Mouse (Mus musculus) hematopoietic stem cell, adult 5-6 weeks (primary cell): Measurements from ENCODE around the gene Id1. TPM values are rescaled to one million over a fixed set of nuclear protein-coding genes. Genes with fewer than 3 reads are reported as not detected.

Experiments used
- ATAC-seq, 2 experiments: fragments of 125-278 bp in 1 of 2; replicated peaks in 1 of 2; 2 replicates each; pipeline ENCODE4 v1.8.0; 2016 to 2017; ENCODE audit warnings: inconsistent platforms in 2 of 2, mild to moderate bottlenecking in 2 of 2, moderate number of reproducible peaks in 2 of 2, low read depth in 1 of 2, moderate TSS enrichment in 1 of 2; ENCODE audit not compliant: low FRiP score in 2 of 2, poor library complexity in 2 of 2, severe bottlenecking in 2 of 2, insufficient read depth in 1 of 2, low TSS enrichment in 1 of 2
- total RNA-seq: library from RNA; stranded (forward); fragments of 172-1452, 232-1000 nt; gene quantifications from 2 replicates; pipeline ENCODE4 v1.2.3, GENCODE M21; 2017

Id1 gene
- total RNA-seq, 1 experiment from 2014 or later, result 9.6 TPM

GRCm38 (mm10) chr2:152737306-152738221 is 1.5 kb downstream of the Id1 start:
- no peak for ATAC-seq

DNA sequence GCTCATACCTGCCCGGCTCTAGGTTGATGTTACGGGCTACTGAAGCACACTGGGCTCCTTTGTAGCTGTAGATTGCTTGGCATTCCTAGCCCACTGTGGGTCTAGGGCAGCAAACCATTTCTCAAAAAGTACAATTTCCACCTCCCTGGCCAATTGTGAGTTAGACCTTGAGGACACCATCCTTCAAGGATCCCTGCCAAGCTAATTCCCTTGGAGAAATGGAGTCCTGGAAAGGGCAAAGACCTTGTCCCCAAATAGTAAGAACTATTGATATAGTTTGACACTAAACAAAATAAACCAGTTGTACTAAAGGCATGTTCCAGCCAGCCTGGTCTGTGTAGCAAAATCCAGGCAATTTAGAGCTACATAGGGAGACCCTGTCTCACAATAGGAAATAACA is 2.3 kb downstream of the Id1 start:
- ATAC-seq, result no peak

- ATAC-seq, result no peak
Measured at GRCm38 (mm10) chr2:152739031-152739841, 3.2 kb downstream of the Id1 start.

DNA sequence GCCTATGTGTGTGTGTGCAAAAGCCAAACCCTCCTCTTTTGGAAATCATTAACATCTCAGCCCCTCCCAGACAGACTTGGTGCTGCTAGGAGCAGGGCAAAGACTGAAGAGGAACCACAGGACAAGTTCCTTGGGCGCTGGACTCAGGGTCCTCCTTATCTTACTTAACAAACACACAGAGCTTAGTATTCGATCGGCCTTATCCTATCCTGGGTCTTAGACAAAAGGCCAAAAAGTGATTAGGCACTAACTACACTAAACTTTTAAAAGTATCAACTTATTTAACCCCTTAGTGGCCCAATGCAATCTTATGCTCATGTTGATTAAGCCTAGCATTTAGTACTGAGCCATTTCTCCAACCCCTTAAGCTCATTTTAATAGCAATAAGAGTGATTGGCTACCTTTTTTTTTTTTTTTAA is 3.8 kb downstream of the Id1 start:
- ATAC-seq, result no peak

GRCm38 (mm10) chr2:152740490-152740889 is 4.4 kb downstream of the Id1 start:
- no peak for ATAC-seq

- peak; percentile 79 to 80 for ATAC-seq
Measured at GRCm38 (mm10) chr2:152741153-152742041, 5.3 kb downstream of the Id1 start.

GRCm38 (mm10) chr2:152742435-152742834 is 6.4 kb downstream of the Id1 start:
- peak; percentile 30 to 40 for ATAC-seq

DNA sequence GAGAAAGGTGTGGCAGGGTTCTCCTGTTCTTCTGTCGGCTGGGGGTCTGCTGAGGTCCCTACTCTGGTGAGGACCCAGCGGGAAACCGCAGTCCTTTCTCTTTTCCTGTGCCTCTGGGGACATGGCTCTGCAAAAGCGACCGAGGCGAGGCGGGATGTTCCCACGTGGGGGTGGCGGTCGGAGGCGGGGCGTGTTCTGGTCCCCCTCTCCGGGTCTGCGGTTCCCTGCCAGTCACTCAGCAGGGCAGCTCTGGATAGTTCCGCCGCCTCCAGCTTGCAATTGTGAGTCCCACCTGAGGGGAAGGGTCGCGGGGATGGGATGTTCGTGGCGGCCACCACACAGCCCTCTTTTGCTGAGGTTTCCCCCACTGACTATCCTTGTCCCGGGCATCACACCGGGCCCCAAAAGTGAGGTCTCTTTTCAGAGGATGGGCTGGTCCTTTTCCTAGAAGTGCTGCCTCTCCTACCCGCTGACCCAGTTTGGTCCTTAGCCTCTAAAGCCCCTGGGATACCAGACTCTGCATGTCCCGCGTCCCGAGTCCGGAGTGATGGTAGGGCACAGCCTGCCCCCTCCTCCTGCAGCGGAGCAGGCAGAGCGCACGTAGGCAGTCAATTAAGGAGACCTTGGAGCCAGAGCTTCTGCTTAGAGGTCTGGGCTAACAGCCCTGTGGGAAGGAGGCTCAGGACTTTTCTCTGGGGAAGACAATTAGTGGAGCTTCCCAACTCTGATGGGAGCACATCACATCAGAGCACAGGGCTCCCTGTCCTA is 18.1 kb downstream of the Id1 start, which contains the start of gene Cox4i2:
Gene Cox4i2 (plus strand): TSS at position 230 of the 768 bp plus-strand sequence.
- ATAC-seq, result peak; percentile 68 to 79

- ATAC-seq, result peak; percentile 20 to 52; a peak in 3 of 4 replicates
Measured at GRCm38 (mm10) chr2:152756474-152757393, 20.7 kb downstream of the Id1 start.

DNA sequence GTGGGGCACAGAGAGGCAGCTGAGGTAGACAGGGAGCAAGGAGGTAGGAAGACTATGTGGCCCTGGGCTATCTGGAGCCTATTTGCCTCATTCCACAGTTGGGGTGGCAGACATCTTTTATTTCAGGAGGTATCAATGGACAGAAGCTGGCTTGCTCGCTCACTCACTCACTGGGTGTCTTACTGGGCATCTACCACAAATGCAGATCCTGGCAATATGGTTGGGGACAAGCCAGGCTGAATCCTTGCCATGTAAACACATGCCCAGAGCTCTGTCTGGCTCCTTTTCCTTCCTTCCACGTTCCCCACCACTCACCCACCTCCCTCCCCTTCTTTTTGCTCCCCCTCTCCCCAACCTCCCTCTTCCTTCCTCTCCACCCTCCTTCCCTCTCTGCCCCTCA is 21.4 kb downstream of the Id1 start:
- ATAC-seq, result no peak

DNA sequence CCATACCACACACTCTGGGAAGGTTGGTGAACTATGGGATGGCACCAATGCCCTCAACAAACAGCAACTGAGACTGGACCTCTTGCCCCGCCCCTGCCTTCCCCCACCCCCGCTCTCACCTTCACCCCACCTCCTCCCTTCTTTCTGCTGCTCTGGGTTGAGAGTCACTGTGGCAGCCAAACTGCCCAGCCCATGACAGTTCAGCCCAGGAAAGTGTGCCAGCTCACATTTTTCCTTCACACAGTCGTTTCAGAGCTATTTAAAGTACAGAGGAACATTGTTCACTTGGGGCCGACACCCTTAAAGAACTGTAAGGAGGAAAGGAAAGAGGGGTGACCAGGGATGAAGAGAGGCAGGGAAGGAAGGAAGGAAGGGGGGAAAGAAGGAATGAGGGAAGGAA is 22.3 kb downstream of the Id1 start:
- no peak for ATAC-seq

DNA sequence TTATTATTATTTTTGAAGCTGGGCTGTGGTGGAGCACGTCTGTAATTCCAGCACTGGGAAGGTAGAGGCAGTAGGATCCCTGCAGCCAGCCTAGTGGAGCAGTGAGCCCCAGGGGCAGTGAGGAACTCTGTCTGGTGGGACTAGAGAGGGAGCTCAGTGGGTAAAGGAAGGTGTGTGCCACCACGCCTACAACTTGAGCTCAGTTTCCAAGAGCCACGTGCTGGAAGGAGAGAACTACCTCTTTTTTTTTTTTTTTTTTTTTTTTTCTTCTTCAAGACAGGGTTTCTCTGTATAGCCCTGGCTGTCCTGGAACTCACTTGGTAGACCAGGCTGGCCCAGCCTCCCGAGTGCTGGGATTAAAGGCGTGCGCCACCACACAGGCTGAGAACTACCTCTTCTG is 27.3 kb downstream of the Id1 start:
- no peak for ATAC-seq

DNA sequence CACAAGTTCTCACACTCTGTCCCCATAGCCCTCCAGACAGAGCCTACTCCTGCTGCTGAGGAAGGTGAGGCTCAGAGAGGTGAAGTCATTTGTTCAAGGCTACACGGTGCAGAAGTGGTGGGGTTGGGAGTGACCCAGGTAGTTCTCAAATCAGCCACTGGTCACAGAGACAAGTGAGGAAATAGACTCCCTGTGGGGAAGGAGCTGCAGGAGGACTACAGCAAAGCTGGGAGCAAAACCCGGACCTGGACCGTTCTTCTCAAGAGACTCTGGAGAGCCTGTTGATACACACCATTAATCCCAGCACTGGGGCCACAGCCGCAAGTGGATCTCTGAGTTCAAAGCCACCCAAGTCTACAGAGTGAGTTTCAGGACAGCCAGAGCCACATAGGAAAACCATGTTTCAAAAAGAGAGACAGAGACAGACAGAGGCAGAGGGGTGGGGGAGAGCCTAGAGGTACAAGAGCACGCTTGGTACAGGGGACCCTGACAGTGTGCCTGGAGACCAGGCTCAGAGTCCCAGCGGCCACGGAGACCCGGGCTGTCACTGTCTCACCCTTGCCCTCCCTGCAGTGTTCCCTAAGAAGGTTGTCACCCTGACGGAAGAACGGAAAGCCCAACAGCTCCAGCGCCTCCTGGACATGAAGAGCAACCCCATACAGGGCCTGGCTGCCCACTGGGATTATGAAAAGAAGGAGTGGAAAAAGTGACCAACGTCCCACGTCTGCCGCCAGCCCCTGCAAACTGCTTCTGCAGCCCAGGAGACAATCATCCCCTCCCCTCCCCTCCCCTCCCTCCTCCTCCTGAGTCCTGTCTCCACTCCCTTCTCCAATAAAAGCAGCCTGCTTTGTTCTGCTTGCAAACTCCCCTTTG is 28.4 kb downstream of the Id1 start:
- ATAC-seq, result no peak

DNA sequence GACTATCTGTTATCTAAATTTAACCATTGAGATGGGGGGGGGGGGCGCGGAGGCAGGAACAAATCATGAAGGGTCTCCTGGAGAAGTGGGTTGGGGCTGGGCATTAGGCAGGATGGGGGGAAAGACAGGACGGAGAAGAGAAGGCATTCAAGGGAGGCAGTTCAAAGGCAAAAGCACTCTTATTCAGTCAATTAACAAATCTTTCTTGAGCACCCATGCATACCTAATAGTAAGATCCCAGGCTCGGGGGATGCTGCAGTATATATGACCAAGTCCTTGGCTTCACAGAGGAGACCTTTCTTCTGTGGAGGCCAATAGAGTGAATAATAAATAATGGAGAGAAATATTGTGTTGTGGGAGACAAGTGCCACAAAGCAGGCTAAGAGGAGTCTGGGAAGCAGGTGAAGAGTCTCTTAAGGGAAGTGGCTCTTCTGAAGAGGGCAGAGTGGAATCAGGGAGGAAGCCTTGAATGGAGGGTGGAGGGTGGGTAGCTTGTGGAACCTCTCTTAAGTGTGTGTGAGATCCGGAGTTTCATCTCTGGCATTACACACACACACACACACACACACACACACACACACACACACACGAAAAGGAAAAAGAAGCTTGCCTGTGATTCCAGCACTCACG is 29.1 kb downstream of the Id1 start:
- ATAC-seq, result no peak
